Mouse (Mus musculus) lung, postnatal 0 days (tissue): ENCODE data around the gene Mad2l2. TPM values are rescaled to one million over a fixed set of nuclear protein-coding genes. Genes with fewer than 3 reads are reported as not detected.

ENCODE experiments used
- ATAC-seq: fragments of 200-750 bp; cut with Nextera tagmentation; 2 replicates; pipeline ENCODE4 v1.8.0; 2017; ENCODE audit warnings: moderate library complexity
- DNase-seq: peaks from one replicate; pipeline ENCODE4 v3.0.0-alpha.2; 2016; ENCODE audit warnings: low spot score
- H3K27ac ChIP-seq: fragments of 300-500 bp; sonication (generic); 2 replicates; pipeline ENCODE4 v1.5.1; 2014; ENCODE audit warnings: antibody characterized with exemption, mild to moderate bottlenecking, low read length, mixed read lengths
- H3K27me3 ChIP-seq: fragments of 300-500 bp; sonication (generic); replicated peaks from 2 replicates; pipeline ENCODE4 v1.6.1; 2014; ENCODE audit warnings: low read length, mixed read lengths; ENCODE audit not compliant: insufficient read depth
- H3K36me3 ChIP-seq: fragments of 300-500 bp; sonication (generic); 2 replicates; pipeline ENCODE4 v1.6.1; 2014; ENCODE audit warnings: low read length, mixed read lengths; ENCODE audit not compliant: insufficient read depth
- H3K4me1 ChIP-seq: fragments of 300-500 bp; sonication (generic); 2 replicates; pipeline ENCODE4 v1.6.1; 2014; ENCODE audit warnings: antibody characterized with exemption, low read depth, low read length, mixed read lengths; ENCODE audit not compliant: insufficient read depth
- H3K4me2 ChIP-seq: fragments of 300-500 bp; sonication (generic); replicated peaks from 2 replicates; pipeline ENCODE4 v1.6.1; 2014; ENCODE audit warnings: low read depth, mild to moderate bottlenecking, low read length, moderate library complexity, mixed read lengths
- H3K4me3 ChIP-seq: fragments of 300-500 bp; sonication (generic); 2 replicates; pipeline ENCODE4 v1.5.1; 2014; ENCODE audit warnings: low read depth, low read length
- H3K9ac ChIP-seq: fragments of 300-500 bp; sonication (generic); replicated peaks from 2 replicates; pipeline ENCODE4 v1.6.1; 2014; ENCODE audit warnings: low read depth, mild to moderate bottlenecking
- H3K9me3 ChIP-seq: fragments of 300-500 bp; sonication (generic); 2 replicates; pipeline ENCODE4 v1.6.1; 2016; ENCODE audit warnings: low read length, mixed read lengths
- CTCF ChIP-seq: IDR thresholded peaks from 2 replicates; pipeline ENCODE4 v1.5.1; 2016; ENCODE audit warnings: antibody characterized with exemption, mild to moderate bottlenecking
- EP300 ChIP-seq: IDR thresholded peaks from 2 replicates; pipeline ENCODE4 v1.6.1; 2016; ENCODE audit warnings: antibody characterized with exemption, mild to moderate bottlenecking, control low read depth
- WGBS: fragments of 180-500 bp; shearing (Covaris S2); extraction: QIAGEN DNeasy Blood & Tissue Kit; methylation state at CpG from one replicate; pipeline ENCODE4 v1.1.7; 2014; 5-methylcytosine and 5-hydroxymethylcytosine counted together
- polyA plus RNA-seq: library from polyadenylated mRNA; unstranded; fragments of >200 nt; fragmentation: Nextera tagmentation; extraction: Ambion mirVana; gene quantifications from 2 replicates; pipeline ENCODE4 v1.2.1, GENCODE M21; 2015

Gene Mad2l2
- polyA plus RNA-seq, 1 experiment from 2014 or later = 35.7 TPM

DNA sequence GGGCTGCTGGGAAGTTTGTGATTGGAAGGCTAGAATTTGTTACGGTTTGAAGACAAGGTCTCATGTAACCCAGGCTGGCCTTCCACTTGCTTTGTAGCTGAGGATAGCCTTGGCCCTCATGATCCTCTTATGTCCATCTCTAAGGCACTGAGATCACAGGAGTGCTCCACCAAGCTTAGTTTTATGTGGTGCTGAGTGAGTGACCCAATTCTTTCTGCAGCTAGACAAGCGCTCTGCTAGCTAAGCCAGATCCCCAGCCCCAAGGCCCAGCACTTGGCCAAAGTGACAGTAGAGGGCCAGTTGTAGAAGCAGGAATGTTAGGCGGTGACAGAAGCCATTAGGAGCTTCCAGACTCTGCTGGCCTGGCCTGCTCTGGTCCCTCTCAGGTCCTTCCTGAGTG lies 26.0 kb upstream of the Mad2l2 start:
- 82% methylated on average over 3 of the region's 3 CpGs for WGBS
- DNase-seq = no peak
- H3K4me3 ChIP-seq = no peak overlapping the region

GRCm38 (mm10) chr4:148107621-148108291 lies 22.4 kb upstream of the Mad2l2 start:
- peak; percentile 26 for DNase-seq
- Histone ChIP-seq H3K27ac (no peak overlapping the region), H3K4me2 (no peak overlapping the region), H3K27me3 (0 out of 2 replicates have a peak, but pooled peaks cover 3% of the 10 kb centered on the region), H3K36me3 (no peaks in the 10 kb centered on the region), H3K4me1 (no peaks in the 10 kb centered on the region), H3K9ac (no peak overlapping the region), H3K4me3 (no peak overlapping the region), H3K9me3 (no peaks in the 10 kb centered on the region)
- peak; percentile 76 for ATAC-seq
- WGBS = 28% methylated on average over 22 of the region's 22 CpGs
- no peak for TF ChIP-seq CTCF
- TF ChIP-seq EP300 = no peak

More for the DNA sequence above, 26.0 kb upstream of the Mad2l2 start:
- H3K9me3 ChIP-seq = no peaks in the 10 kb centered on the region
- H3K4me1 ChIP-seq = no peaks in the 10 kb centered on the region
- H3K9ac ChIP-seq = no peak overlapping the region
- no peak overlapping the region for H3K27ac ChIP-seq
- H3K36me3 ChIP-seq = no peaks in the 10 kb centered on the region
- H3K4me2 ChIP-seq = no peak overlapping the region
- no peak for TF ChIP-seq EP300
- no peak for TF ChIP-seq CTCF
- ATAC-seq = no peak
- H3K27me3 ChIP-seq = 0 out of 2 replicates have a peak, but pooled peaks cover 3% of the 10 kb centered on the region

GRCm38 (mm10) chr4:148108565-148109100 lies 21.6 kb upstream of the Mad2l2 start:
- no peak overlapping the region for H3K4me3 ChIP-seq
- H3K4me2 ChIP-seq = no peak overlapping the region
- 0 out of 2 replicates have a peak, but pooled peaks cover 3% of the 10 kb centered on the region for H3K27me3 ChIP-seq
- H3K9me3 ChIP-seq = no peaks in the 10 kb centered on the region
- TF ChIP-seq CTCF (no peak), EP300 (no peak)
- H3K36me3 ChIP-seq = no peaks in the 10 kb centered on the region
- no peak overlapping the region for H3K27ac ChIP-seq
- 33% methylated on average over 7 of the region's 7 CpGs for WGBS
- ATAC-seq (no peak), DNase-seq (no peak)
- H3K4me1 ChIP-seq = no peaks in the 10 kb centered on the region
- H3K9ac ChIP-seq = no peak overlapping the region

DNA sequence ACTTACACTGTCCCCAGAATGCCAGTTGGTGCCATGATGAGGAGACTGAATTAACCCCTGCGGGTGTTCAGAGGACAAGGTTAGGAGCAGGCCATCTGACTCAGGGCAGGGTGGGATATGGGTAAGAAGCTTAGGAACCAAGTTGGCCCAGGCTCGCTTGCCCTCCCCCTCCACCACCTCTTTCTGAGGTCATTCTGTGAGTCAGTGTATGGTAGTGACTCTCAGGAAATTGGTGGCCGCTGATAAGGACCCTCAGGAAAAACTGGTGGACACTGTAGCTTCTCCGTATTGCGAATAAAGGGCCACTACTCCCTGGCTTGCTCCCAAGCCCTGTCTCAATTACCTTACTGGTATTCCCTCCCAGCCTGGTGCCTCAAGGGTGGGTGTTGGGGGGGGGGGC lies 21.0 kb upstream of the Mad2l2 start:
- no peaks in the 10 kb centered on the region for H3K36me3 ChIP-seq
- TF ChIP-seq CTCF (no peak), EP300 (no peak)
- H3K27me3 ChIP-seq = 0 out of 2 replicates have a peak, but pooled peaks cover 3% of the 10 kb centered on the region
- ATAC-seq = peak; percentile 46; the same call in 1 of the 2 replicates
- no peak for DNase-seq
- no peak overlapping the region for H3K4me3 ChIP-seq
- WGBS = 55% methylated on average over 5 of the region's 5 CpGs
- no peaks in the 10 kb centered on the region for H3K9me3 ChIP-seq
- no peaks in the 10 kb centered on the region for H3K4me1 ChIP-seq
- no peak overlapping the region for H3K9ac ChIP-seq
- H3K27ac ChIP-seq = no peak overlapping the region
- H3K4me2 ChIP-seq = no peak overlapping the region

- TF ChIP-seq CTCF (no peak), EP300 (no peak)
- H3K4me3 ChIP-seq = no peak overlapping the region
- no peak for ATAC-seq
- no peaks in the 10 kb centered on the region for H3K9me3 ChIP-seq
- H3K27me3 ChIP-seq = 0 out of 2 replicates have a peak, but pooled peaks cover 8% of the 10 kb centered on the region
- no peaks in the 10 kb centered on the region for H3K4me1 ChIP-seq
- H3K36me3 ChIP-seq = no peaks in the 10 kb centered on the region
- no peak overlapping the region for H3K9ac ChIP-seq
- no peak overlapping the region for H3K27ac ChIP-seq
- no peak overlapping the region for H3K4me2 ChIP-seq
- DNase-seq = no peak
- 69% methylated on average over 12 of the region's 12 CpGs for WGBS
Measured at GRCm38 (mm10) chr4:148112519-148112918, 17.7 kb upstream of the Mad2l2 start.

- no peak overlapping the region for H3K4me3 ChIP-seq
- ATAC-seq (peak; percentile 80), DNase-seq (peak; percentile 86)
- H3K36me3 ChIP-seq = no peaks in the 10 kb centered on the region
- no peak overlapping the region for H3K9ac ChIP-seq
- no peak overlapping the region for H3K27ac ChIP-seq
- TF ChIP-seq EP300 (no peak), CTCF (peak; percentile 100)
- 0 out of 2 replicates have a peak, but pooled peaks cover 5% of the 10 kb centered on the region for H3K27me3 ChIP-seq
- whole genome bisulfite sequencing = 5% methylated on average over 15 of the region's 15 CpGs
- no peaks in the 10 kb centered on the region for H3K4me1 ChIP-seq
- no peak overlapping the region for H3K4me2 ChIP-seq
- H3K9me3 ChIP-seq = no peaks in the 10 kb centered on the region
Measured at GRCm38 (mm10) chr4:148114758-148115391, 15.3 kb upstream of the Mad2l2 start.
